Mouse (Mus musculus) embryonic stem cell, embryonic (primary cell): ENCODE measurements at regions not wholly inside any gene's neighbourhood (a gene's known extent, or its start where the extent isn't known, plus 50 kb on each side); places are given as distances from the start of the nearest gene placed in this dataset.

Experiments
- CTCF ChIA-PET, 4 experiments: fragments of 300-600 bp in 2 of 4; fragments of 350-600 bp in 2 of 4; sonication (Branson Sonifier 250); formaldehyde crosslinking; loops; one replicate each; lab custom pipeline; 2022; ENCODE audit warnings: inconsistent platforms in 2 of 4; lab: Charles Lee
- POLR2A ChIA-PET, 4 experiments: fragments of 300-600 bp in 2 of 4; fragments of 350-600 bp in 2 of 4; sonication (Branson Sonifier 250); formaldehyde crosslinking; loops; one replicate each; lab custom pipeline; 2022; ENCODE audit warnings: antibody characterized with exemption in 4 of 4, inconsistent platforms in 1 of 4; lab: Charles Lee

DNA sequence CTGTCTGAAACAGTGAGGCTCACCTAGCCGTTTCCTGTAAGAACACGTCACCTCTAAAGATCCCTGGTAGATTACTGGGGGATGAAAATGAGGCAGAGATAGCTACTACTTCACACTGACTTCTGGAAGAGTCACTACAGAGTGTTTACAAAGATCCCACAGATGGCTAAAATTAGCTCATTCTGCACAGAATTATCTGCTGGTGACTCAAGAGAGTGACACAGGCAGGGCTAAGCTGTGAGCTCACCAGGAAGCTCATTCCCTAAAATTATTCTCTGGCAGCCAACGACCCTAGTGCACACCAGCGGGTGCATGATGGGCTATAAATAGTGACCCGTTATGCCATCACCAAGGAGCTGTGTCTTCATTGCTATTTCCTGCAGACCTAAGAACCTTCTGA lies 53.2 kb upstream of the Ddah1 start:
- POLR2A ChIA-PET, result interaction anchor here in 1 of 4 experiments (0.7 to 1.3 kb wide), 5 partner anchors 10 to 125 kb away, joined by 3 to 4 read pairs (median 3); no protein-coding TSS in a partner anchor

DNA sequence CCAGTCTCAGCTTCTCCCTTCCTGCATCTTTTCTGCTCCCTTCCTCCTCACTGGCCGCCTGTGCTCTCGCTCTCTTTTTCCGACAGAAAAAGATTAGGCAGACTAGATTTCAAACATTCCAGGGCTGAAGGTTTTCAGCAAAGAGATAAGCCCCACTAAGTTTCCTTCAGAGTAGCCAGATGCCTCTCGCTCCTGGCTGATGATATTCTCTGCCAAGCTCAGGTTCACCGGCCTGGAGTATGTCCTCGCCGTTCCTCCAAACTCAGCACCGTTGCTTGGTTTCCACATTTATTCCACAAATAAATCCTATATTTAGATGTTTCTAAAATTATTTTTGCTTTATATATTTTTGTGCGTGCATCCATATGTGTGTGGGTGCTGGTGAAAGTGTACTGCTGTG lies 54.3 kb upstream of the Ccn1 start:
- ChIA-PET CTCF (interaction anchor here in 1 of 4 experiments (0.6 kb wide), 1 partner anchor 292 kb away, joined by 4 read pairs; no protein-coding TSS in a partner anchor), POLR2A (interaction anchor here in 3 of 4 experiments (0.6 to 1.9 kb wide), 6 partner anchors 15 to 77 kb away, joined by 3 to 9 read pairs (median 4); partner anchors contain the start of gene Ccn1 (in 2 of the 3))

More for the DNA sequence above, 53.2 kb upstream of the Ddah1 start:
- CTCF ChIA-PET, result no interaction called here

DNA sequence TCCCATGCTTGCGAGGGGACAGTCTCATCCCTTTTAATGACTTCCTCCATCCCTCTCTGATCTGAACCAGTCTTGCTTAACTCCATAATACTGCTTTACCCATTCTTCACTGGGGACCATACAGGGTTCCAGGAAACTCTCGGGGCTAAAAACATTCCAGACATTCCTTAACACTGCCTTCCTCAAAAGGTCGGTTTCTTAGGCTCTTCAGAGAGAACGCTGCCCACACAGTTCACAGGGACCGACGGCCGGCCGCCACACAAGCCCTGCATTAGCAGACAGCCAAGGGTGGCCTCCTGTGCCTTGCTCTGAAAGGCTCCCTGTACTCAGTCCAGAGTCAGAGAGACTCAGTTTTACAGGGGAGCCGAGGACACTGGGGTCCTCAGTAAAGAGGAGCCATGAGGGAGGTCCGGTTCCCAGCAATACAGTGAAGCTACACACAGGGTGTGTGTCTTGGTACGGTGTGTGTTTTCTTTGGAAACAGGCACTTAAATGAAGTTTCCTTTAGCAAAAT lies 53.7 kb upstream of the Ccn1 start:
- ChIA-PET POLR2A (interaction anchor here in 3 of 4 experiments (0.6 to 1.9 kb wide), 6 partner anchors 16 to 77 kb away, joined by 3 to 9 read pairs (median 4); partner anchors contain the start of gene Ccn1 (in 2 of the 3)), CTCF (interaction anchor here in 1 of 4 experiments (0.6 kb wide), 1 partner anchor 291 kb away, joined by 4 read pairs; no protein-coding TSS in a partner anchor)

DNA sequence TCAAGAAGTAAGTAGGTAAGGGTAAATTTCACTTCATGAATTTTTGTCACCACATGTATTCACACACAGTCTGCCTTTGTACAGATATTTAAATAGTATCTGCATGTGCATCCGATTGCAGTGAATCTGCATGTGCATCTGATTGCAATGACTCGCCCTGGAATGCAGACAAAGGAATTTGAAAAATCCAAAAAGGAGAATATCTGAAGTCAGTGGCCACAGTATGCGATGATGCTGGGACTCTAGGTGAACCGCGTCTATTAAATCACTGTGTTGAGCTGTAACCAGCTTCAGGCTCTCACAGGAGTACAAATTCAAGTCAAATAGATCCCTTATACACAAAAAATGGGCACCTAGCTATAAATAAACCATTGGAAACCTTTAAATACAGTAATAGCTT lies 53.0 kb upstream of the Ccn1 start:
- ChIA-PET POLR2A (interaction anchor here in 1 of 4 experiments (0.6 to 1.9 kb wide), 3 partner anchors 53 to 76 kb away, joined by 3 to 9 read pairs (median 4); partner anchors contain the start of gene Ccn1), CTCF (no interaction called here)

DNA sequence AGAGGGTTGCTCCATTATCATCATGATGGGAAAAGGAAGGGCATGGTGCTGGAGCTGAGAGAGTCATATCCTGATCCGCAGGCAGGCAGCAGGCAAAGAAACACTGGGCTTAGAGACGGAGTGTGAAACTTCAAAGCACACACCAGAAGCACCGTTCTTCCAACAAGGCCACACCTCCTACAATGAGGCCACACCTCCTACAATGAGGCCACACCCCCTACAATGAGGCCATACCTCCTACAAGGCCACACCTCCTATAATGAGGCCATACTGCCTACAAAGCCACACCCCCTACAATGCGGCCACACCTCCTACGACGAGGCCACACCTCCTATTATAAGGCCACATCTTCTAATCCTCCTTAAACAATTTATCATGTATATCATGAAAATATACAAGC lies 52.2 kb upstream of the Ccn1 start:
- CTCF ChIA-PET, result no interaction called here
- POLR2A ChIA-PET, result interaction anchor here in 1 of 4 experiments (1.1 kb wide), 1 partner anchor 60 kb away, joined by 3 read pairs; no protein-coding TSS in a partner anchor
